Mouse (Mus musculus) forebrain, postnatal 0 days (tissue): ENCODE results near the gene Atn1. TPM values are rescaled to one million over a fixed set of nuclear protein-coding genes. Genes with fewer than 3 reads are reported as not detected.

Source experiments
- ATAC-seq: fragments of 200-750 bp; cut with Nextera tagmentation; 2 replicates; pipeline ENCODE4 v1.8.0; 2017; ENCODE audit warnings: mild to moderate bottlenecking, moderate library complexity
- DNase-seq: peaks from one replicate; pipeline ENCODE4 v3.0.0-alpha.2; 2015
- H3K27ac ChIP-seq: fragments of 300-500 bp; sonication (generic); 2 replicates; pipeline ENCODE4 v1.5.1; 2014; ENCODE audit warnings: low read depth, mild to moderate bottlenecking, antibody characterized with exemption, low read length, moderate library complexity, mixed read lengths
- H3K27me3 ChIP-seq: fragments of 300-500 bp; sonication (generic); 2 replicates; pipeline ENCODE4 v1.6.1; 2014; ENCODE audit warnings: mild to moderate bottlenecking, low read length, mixed read lengths; ENCODE audit not compliant: insufficient read depth
- H3K36me3 ChIP-seq: fragments of 300-500 bp; sonication (generic); 2 replicates; pipeline ENCODE4 v1.6.1; 2014; ENCODE audit warnings: mild to moderate bottlenecking, moderate library complexity; ENCODE audit not compliant: insufficient read depth
- H3K4me1 ChIP-seq: fragments of 300-500 bp; sonication (generic); 2 replicates; pipeline ENCODE4 v1.6.1; 2014; ENCODE audit warnings: antibody characterized with exemption; ENCODE audit not compliant: insufficient read depth
- H3K4me2 ChIP-seq: fragments of 300-500 bp; sonication (generic); 2 replicates; pipeline ENCODE4 v1.6.1; 2014; ENCODE audit warnings: low read depth, mild to moderate bottlenecking, moderate library complexity
- H3K4me3 ChIP-seq: fragments of 300-500 bp; sonication (generic); 2 replicates; pipeline ENCODE4 v1.5.1; 2014; ENCODE audit warnings: low read depth, low read length, mixed read lengths
- H3K9ac ChIP-seq: fragments of 300-500 bp; sonication (generic); 2 replicates; pipeline ENCODE4 v1.6.1; 2014; ENCODE audit warnings: mild to moderate bottlenecking
- H3K9me3 ChIP-seq: fragments of 300-500 bp; sonication (generic); 2 replicates; pipeline ENCODE4 v1.6.1; 2016; ENCODE audit warnings: low read length
- CTCF ChIP-seq: sonication (generic); IDR thresholded peaks from 2 replicates; pipeline ENCODE4 v1.5.1; 2016; ENCODE audit warnings: antibody characterized with exemption, control low read depth, low read depth
- WGBS: fragments of 180-500 bp; shearing (Covaris S2); extraction: QIAGEN DNeasy Blood & Tissue Kit; methylation state at CpG from one replicate; pipeline ENCODE4 v1.1.7; 2014; 5-methylcytosine and 5-hydroxymethylcytosine counted together
- polyA plus RNA-seq: library from polyadenylated mRNA; unstranded; fragments of >200 nt; fragmentation: Nextera tagmentation; extraction: Ambion mirVana; gene quantifications from 2 replicates; pipeline ENCODE4 v1.2.1, GENCODE M21; 2015
- total RNA-seq: library from RNA; depleted of rRNA; stranded (reverse); fragments of >200 nt; gene quantifications from 2 replicates; pipeline ENCODE4 v1.2.3, GENCODE M21; 2014

Atn1 gene
- total and polyA plus RNA-seq, 2 experiments from 2014 or later: 15.0 to 24.2 TPM

DNA sequence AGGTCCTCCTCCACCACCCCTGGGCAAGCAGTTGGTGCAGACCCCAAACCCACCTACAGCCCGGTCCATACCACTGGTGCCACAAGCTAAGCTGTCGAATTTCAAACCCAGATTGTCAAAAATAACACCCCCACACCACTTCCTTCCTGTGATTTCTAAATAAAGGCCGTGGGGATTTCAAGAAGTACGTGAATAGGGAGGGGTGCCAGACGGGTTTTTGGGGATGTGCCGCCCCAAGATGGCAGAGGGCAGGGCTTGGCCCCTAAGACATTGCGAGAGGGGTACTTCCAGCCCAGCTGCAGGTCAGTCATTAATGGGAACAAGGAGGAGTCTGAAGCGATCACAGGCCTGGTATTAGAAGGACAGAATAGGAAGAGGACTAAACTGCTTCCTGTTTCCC lies 32.8 kb downstream of the Atn1 start:
- Histone ChIP-seq H3K9ac (no peak overlapping the region), H3K4me2 (no peak overlapping the region), H3K9me3 (no peaks in the 10 kb centered on the region), H3K4me3 (no peak overlapping the region), H3K27me3 (no peaks in the 10 kb centered on the region), H3K27ac (no peak overlapping the region), H3K36me3 (no peaks in the 10 kb centered on the region), H3K4me1 (no peaks in the 10 kb centered on the region)
- 82% methylated on average over 8 of the region's 8 CpGs for WGBS
- DNase-seq: no peak
- TF ChIP-seq CTCF: no peak
- ATAC-seq: no peak

DNA sequence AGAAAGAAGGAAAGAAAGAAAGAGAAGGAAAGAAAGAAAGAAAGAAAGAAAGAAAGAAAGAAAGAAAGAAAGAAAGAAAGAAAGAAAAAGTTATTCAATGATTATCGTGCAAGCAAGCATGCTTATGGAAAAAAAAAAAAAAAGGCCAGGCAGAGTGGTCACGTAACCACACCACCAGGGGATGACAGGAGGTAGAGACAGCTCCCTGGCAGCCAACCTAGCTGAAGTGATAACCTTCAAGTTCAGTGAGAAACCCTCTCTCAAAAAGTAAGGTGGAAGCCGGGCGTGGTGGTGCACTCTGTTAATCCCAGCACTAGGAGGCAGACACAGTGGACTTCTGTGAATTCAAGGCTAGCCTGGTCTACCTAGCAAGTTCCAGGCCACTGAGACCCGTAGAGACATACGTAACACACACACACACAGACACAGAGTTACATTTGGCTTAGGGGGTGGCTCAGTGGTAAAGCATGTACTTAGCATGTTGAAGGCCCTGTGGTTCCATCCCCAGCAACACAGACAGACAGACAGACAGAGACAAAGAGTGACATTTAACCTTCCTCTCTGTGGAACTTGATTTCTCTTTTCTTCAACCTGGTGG lies 33.3 kb downstream of the Atn1 start:
- Histone ChIP-seq H3K27ac (no peak overlapping the region), H3K9ac (no peak overlapping the region), H3K4me1 (no peaks in the 10 kb centered on the region), H3K36me3 (no peaks in the 10 kb centered on the region; the same call in 1 of the 2 replicates), H3K9me3 (no peaks in the 10 kb centered on the region), H3K4me3 (no peak overlapping the region), H3K4me2 (no peak overlapping the region), H3K27me3 (no peaks in the 10 kb centered on the region)
- ATAC-seq: no peak
- no peak for TF ChIP-seq CTCF
- WGBS: 76% methylated on average over 6 of the region's 6 CpGs
- DNase-seq: no peak

DNA sequence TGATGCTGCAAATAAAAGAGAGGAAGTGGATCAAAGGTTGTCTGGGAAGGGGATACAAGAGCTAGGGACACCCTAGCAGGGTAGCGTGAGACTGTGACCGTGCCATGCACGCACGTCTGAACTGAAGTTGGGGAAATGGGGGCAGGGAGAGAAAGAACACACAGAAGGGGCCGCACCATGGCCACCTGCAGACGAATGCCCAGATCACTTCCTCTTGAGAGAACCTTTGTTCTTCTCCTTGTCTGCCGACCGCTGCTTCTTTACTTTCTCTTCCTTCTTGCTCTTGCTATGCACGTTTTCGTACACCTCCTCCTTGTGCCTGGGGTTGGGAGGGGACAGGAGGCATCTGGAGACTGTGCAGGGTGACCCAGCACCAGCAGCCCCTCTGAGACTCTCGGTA lies 35.4 kb downstream of the Atn1 start:
- H3K9me3 ChIP-seq: no peaks in the 10 kb centered on the region
- no peak overlapping the region for H3K4me2 ChIP-seq
- DNase-seq: no peak
- no peak for ATAC-seq
- no peaks in the 10 kb centered on the region for H3K27me3 ChIP-seq
- H3K9ac ChIP-seq: no peak overlapping the region
- no peak overlapping the region for H3K4me3 ChIP-seq
- WGBS: 54% methylated on average over 11 of the region's 11 CpGs
- no peak overlapping the region for H3K27ac ChIP-seq
- TF ChIP-seq CTCF: no peak
- no peaks in the 10 kb centered on the region for H3K4me1 ChIP-seq
- H3K36me3 ChIP-seq: peaks cover 14% of the 10 kb centered on the region

DNA sequence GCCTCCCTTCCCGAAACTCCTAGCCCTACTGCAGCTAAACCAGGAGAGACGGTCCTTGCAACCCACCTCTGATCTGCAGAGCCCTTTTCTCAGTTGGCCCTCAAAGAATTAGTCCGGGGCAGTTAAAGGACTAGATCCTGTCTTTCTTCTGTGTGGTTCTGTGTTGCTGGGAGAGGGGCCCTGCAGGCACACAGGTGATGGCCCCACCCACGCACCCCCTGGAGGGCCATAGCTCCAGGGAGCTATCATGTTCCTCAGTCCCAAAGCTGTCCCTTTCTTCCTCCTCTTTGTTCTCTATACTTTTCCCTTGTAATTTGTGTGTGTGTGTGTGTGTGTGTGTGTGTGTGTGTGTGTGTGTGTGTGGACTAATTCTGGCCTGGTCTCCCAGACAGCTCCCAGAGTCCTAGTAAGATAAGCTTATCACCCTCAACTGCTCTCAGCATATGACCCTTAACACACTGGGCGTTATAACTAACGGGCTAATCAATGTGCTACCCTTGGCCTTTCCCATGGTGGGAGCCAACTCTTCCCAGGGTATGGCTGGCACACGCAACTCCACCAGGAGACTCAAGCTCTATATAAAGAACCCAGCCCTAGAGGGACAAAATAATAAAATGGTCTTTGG lies 36.9 kb downstream of the Atn1 start:
- no peak for TF ChIP-seq CTCF
- H3K27me3 ChIP-seq: no peaks in the 10 kb centered on the region
- WGBS: 76% methylated on average over 7 of the region's 7 CpGs

DNA sequence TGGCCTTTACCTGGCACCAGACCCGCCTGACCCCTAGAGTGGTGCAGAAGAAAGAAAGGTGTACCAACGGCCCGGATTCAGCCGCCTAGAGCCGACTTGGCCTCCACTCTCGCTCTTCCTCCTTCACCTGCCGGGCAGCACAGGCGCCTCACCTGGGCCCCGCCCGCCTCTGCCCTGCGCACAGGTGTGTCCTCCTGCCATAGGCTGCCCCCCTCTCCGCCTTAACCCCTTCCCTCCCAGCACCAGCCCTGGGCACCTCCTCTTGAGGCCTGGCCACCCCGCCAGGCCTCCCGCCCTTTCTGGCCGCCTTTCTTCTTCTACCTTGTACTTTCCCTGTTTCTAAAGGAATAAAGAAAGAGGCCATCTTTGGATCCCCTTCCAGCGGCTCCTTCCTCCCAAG lies 37.6 kb downstream of the Atn1 start:
- ATAC-seq: no peak
- DNase-seq: no peak
- WGBS: 60% methylated on average over 16 of the region's 16 CpGs
- Histone ChIP-seq H3K36me3 (peaks cover 32% of the 10 kb centered on the region), H3K9me3 (no peaks in the 10 kb centered on the region), H3K4me2 (no peak overlapping the region), H3K9ac (no peak overlapping the region), H3K27ac (no peak overlapping the region), H3K27me3 (no peaks in the 10 kb centered on the region), H3K4me1 (no peaks in the 10 kb centered on the region), H3K4me3 (no peak overlapping the region)
- no peak for TF ChIP-seq CTCF

More for the DNA sequence above, 36.9 kb downstream of the Atn1 start:
- H3K9me3 ChIP-seq: no peaks in the 10 kb centered on the region
- no peak overlapping the region for H3K4me3 ChIP-seq
- H3K36me3 ChIP-seq: peaks cover 28% of the 10 kb centered on the region
- H3K4me2 ChIP-seq: no peak overlapping the region
- ATAC-seq (no peak), DNase-seq (no peak)
- H3K4me1 ChIP-seq: no peaks in the 10 kb centered on the region
- no peak overlapping the region for H3K27ac ChIP-seq
- H3K9ac ChIP-seq: no peak overlapping the region

DNA sequence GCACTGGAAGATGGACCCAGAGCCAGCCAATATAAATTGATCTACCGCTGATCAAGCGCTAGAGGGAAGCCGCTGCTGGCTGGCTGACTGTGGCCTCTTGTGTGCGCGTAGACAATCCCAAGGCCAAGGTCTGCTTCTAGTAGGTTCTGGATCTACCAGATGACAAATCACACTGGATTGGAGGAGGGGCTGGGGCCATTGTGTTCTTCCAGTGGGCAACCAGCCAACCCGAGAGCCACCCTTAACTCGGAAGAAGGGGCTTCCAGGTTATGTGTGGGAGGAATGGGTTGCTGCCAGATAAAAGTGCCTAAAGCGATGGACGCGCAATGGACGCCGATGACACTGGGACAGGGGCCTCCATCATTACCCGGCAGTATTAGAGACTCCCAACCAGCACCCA lies 38.4 kb downstream of the Atn1 start:
- no peak for TF ChIP-seq CTCF
- ATAC-seq (no peak), DNase-seq (no peak)
- Histone ChIP-seq H3K27ac (no peak overlapping the region), H3K36me3 (peaks cover 32% of the 10 kb centered on the region), H3K4me2 (no peak overlapping the region), H3K9me3 (no peaks in the 10 kb centered on the region), H3K9ac (no peak overlapping the region), H3K4me1 (peaks cover 5% of the 10 kb centered on the region), H3K27me3 (no peaks in the 10 kb centered on the region), H3K4me3 (no peak overlapping the region)
- 76% methylated on average over 13 of the region's 13 CpGs for WGBS

DNA sequence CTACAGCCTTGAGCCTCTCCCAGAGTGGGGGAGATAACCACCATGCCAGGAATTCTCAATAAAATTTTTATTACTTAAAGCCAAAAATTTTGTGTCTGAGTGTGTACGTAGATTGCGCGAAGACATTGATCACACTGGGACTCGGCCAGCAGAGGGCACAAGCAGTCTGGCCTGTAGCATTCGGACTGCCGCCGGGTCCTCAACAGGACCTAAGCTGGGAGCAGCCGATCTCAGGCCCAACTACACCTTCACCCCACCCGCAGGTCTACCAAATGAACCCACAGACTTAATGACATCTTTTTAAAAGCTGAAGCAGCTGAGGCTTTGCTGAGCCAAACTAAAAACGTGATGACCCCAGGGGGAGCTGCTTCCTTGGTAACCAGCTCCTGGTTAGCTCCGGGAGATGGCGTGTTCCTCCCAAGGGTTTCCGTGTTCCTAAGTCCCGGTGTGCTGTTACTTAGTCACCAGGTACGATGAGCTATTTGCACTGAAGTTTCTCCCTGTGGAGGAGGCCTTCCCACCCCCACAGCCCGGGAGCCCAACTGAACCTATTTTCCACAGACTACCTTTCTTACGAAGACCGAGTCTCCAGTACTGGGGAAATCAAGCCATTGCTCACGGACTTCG lies 39.3 kb downstream of the Atn1 start:
- Histone ChIP-seq H3K4me2 (no peak overlapping the region), H3K27me3 (no peaks in the 10 kb centered on the region), H3K27ac (no peak overlapping the region), H3K9me3 (no peaks in the 10 kb centered on the region), H3K4me3 (no peak overlapping the region), H3K9ac (no peak overlapping the region), H3K4me1 (peaks cover 6% of the 10 kb centered on the region), H3K36me3 (peaks cover 32% of the 10 kb centered on the region)
- peak; percentile 61 for TF ChIP-seq CTCF
- DNase-seq (peak; percentile 55), ATAC-seq (no peak)
- WGBS: 59% methylated on average over 20 of the region's 20 CpGs
